Mouse (Mus musculus) heart, postnatal 14 days (tissue): ENCODE measurements around the gene Supt3. TPM values are rescaled to one million over a fixed set of nuclear protein-coding genes. Genes with fewer than 3 reads are reported as not detected.
A peak's percentile ranks its signal among the peaks of the same experiment; 100 is the strongest.

ENCODE experiments used
- DNase-seq, 2 experiments: peaks; one replicate each; pipeline ENCODE4 v3.0.0; 2021 to 2022
- intact Hi-C: fragments of 180-260 bp; cut with DNase I; formaldehyde crosslinking; loops from one replicate; pipeline ENCODE4 v1.15.1; 2025
- total RNA-seq, 2 experiments: library from RNA; stranded (reverse); gene quantifications; 2 replicates each; pipeline ENCODE4 v1.2.3; 2021

Supt3 gene
- total RNA-seq, 2 experiments from 2014 or later, result 10.7 to 11.1 TPM

- intact Hi-C loops, result no loop called here
- DNase-seq, result no peak
Measured at GRCm38 (mm10) chr17:45086361-45086760, 309.4 kb downstream of the Supt3 start.

- intact Hi-C loops, result no loop called here
- no peak for DNase-seq
Measured at GRCm38 (mm10) chr17:45087022-45087421, 310.1 kb downstream of the Supt3 start.

- intact Hi-C loops, result no loop called here
- DNase-seq, result no peak
Measured at GRCm38 (mm10) chr17:45101064-45101463, 324.1 kb downstream of the Supt3 start.

GRCm38 (mm10) chr17:45115386-45115785 is 338.4 kb downstream of the Supt3 start:
- no peak for DNase-seq

GRCm38 (mm10) chr17:45118565-45119471 is 341.9 kb downstream of the Supt3 start:
- intact Hi-C loops, result no loop called here

More at GRCm38 (mm10) chr17:45115386-45115785, 338.4 kb downstream of the Supt3 start:
- intact Hi-C loops, result no loop called here

GRCm38 (mm10) chr17:45119609-45120201 is 342.8 kb downstream of the Supt3 start:
- intact Hi-C loops, result no loop called here
- DNase-seq, result no peak

More at GRCm38 (mm10) chr17:45118565-45119471, 341.9 kb downstream of the Supt3 start:
- no peak for DNase-seq

GRCm38 (mm10) chr17:45123856-45124255 is 346.9 kb downstream of the Supt3 start:
- intact Hi-C loops, result no loop called here
- DNase-seq, result no peak

- intact Hi-C loops, result no loop called here
- DNase-seq, result no peak
Measured at GRCm38 (mm10) chr17:45128611-45129010, 351.7 kb downstream of the Supt3 start.

GRCm38 (mm10) chr17:45133501-45134400 is 356.8 kb downstream of the Supt3 start:
- intact Hi-C loops, result no loop called here
- no peak for DNase-seq

- DNase-seq, result no peak
- intact Hi-C loops, result no loop called here
Measured at GRCm38 (mm10) chr17:45136491-45136890, 359.5 kb downstream of the Supt3 start.

GRCm38 (mm10) chr17:45143043-45143442 is 366.1 kb downstream of the Supt3 start:
- no peak for DNase-seq
- intact Hi-C loops, result no loop called here

GRCm38 (mm10) chr17:45144656-45145055 is 367.7 kb downstream of the Supt3 start:
- no peak for DNase-seq
- intact Hi-C loops, result no loop called here

- intact Hi-C loops, result no loop called here
- no peak for DNase-seq
Measured at GRCm38 (mm10) chr17:45151312-45151929, 374.5 kb downstream of the Supt3 start.

- no peak for DNase-seq
- intact Hi-C loops, result no loop called here
Measured at GRCm38 (mm10) chr17:45153721-45154120, 376.8 kb downstream of the Supt3 start.

- intact Hi-C loops, result no loop called here
- peak; percentile 8 to 54 for DNase-seq
Measured at GRCm38 (mm10) chr17:45158171-45158691, 381.3 kb downstream of the Supt3 start.

GRCm38 (mm10) chr17:45160651-45161050 is 383.7 kb downstream of the Supt3 start:
- DNase-seq, result no peak
- intact Hi-C loops, result no loop called here

GRCm38 (mm10) chr17:45165741-45166140 is 388.8 kb downstream of the Supt3 start:
- DNase-seq, result no peak
- intact Hi-C loops, result no loop called here
